Mouse (Mus musculus) adrenal gland, adult (tissue): Measurements from ENCODE around the gene Rack1.
A peak's percentile ranks its signal among the peaks of the same experiment; 100 is the strongest.
"Not testable (repeated sequence)": the region's sequence is repeated elsewhere in the genome, so short reads cannot be mapped to it uniquely, and the experiment has no call there.

ENCODE experiments used
- DNase-seq, 2 experiments: peaks; one replicate each; pipeline ENCODE4 v3.0.0; 2022 to 2023; ENCODE audit warnings: low spot score in 1 of 2; ENCODE audit not compliant: inconsistent age in 2 of 2

Gene Rack1

DNA sequence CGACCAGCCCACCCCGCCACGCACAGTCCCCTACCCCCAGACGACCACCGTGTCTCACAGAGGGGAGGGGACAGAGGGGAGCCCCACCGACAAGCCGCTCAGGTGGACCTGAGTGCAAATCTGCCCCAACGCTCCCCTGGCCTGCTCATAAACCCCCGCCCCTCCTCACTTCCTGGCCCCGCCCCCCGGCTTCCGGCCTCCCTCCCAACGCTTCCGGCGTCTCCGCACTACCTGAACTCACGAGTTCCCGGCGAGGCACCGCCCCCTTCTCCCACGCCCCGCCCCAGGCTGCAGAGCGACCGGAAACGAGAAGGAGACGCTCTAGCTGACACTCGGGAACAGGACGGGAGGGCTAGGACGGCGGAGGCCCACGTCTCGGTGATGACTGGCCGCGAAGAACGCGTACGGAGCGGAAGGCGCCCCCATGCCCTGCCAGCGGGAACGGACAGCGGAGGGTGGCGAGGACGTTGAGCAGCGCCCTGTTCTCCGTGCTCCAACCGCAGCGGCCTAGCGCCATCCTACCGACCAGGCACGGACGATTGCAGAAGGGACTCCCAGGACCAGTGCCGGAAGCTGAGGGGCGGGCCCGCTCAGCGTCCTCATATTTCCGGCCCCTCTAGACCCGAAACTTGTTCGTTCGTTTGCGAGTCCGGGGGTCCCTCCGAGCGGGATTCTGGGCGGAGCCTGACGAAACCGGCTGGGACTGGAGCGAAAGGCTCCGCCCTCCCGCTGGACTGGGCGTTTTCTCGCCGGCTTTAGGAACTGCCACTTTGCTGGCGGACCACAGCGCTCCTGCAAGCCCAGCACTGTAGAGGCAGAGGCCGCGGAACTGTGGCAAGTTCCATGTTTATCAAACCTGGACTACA is 16.9 kb downstream of the Rack1 start, which contains the start of gene Trim41:
Trim41 (minus strand) TSS at position 554 of the 866 bp plus-strand sequence.
- DNase-seq: peak; percentile 99 to 100

DNA sequence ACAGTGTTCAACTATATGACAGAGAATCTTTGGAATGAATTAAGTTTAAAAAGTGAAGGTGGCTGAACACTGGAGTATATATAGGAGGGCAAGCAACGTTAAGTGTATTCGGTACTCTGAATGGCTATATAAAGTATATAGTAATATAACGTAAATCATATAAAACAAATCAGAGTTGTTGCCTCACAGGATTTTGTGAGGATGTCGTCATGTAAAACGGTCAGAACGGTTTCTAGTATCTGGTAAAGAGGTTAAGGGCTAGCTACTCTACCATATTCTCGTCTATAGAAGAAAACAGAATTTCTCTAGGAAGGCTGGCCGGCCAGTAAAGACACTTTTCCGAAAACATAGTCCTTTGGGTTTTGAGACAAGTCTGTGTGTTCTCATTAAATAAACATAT is 17.7 kb downstream of the Rack1 start:
- DNase-seq: no peak

DNA sequence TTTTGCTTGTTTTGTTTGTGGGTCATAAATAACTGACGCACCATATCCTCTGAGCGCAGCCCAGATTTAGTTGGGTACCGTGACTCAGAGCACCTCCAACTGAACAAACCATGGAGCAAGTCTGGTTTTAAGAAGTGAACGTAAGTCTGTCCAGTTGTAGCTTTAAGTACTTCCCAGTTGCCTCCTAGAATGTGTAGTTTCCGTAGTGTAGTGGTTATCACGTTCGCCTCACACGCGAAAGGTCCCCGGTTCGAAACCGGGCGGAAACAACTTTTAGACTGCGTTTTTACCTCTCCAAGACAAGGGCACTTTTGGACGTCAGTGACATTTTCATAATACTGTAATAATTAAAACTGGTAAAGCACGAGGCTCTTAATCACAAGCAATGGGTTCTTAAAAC is 18.2 kb downstream of the Rack1 start:
- peak; percentile 85 to 98 for DNase-seq

- DNase-seq: no peak
Measured at GRCm38 (mm10) chr11:48819614-48820307, 19.6 kb downstream of the Rack1 start.

GRCm38 (mm10) chr11:48820308-48820674 is 20.2 kb downstream of the Rack1 start:
- DNase-seq: peak in 1 of 2 experiments; percentile 43

GRCm38 (mm10) chr11:48821299-48821698 is 21.2 kb downstream of the Rack1 start:
- DNase-seq: not testable (repeated sequence)

DNA sequence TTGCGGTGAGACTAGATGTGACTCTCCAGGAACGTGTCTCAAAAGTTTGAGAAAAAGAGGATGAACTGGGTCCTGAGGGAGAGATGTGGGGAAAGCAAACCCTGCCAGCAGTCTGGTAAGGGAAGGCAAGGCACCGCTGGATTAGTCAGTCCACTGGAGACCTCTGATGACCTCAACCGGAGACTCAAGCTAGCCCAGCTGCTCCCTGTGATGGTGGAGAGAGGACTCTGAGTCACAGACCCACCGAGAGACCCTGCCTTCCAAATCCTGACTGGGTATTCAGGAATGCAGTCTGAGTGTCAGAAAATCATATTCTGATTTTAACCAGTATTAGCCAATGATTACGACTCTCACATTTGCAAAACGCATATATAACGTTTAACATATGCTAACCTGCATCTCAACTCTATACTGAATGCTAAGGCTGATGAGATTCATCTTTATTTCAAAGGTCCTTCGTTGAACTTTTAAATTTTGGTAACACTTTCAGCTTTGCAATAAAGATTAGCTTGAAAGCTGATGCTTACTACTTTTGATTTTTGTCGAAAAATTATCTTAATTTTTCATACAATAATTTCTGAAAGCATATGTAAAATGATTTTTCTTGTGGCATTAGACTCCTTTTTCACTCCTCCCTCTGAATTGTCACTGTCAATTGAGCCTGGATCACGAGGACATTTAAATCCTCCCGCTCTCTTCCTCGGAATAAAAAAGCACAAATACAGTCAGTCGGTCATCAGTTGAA is 22.8 kb downstream of the Rack1 start:
- no peak for DNase-seq

DNA sequence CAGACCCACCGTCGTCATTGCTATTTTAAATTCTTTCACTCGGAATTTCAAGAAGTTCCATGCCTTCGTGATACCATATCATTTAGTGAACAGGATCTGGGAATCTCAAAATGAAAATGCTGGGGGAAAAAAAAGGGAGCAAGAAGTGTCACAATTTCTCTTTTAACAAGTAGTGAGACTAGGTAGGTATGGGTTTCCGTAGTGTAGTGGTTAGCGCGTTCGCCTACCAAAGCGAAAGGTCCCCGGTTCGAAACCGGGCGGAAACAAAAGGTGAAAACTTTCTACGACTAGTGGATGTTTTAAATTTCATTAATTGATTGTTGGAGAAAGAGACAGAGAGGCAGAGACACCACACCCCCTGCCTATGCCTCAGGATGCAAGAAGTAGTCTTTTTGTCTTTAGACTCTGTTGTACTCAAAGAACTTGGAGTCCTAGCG is 23.4 kb downstream of the Rack1 start:
- peak; percentile 63 to 92 for DNase-seq

DNA sequence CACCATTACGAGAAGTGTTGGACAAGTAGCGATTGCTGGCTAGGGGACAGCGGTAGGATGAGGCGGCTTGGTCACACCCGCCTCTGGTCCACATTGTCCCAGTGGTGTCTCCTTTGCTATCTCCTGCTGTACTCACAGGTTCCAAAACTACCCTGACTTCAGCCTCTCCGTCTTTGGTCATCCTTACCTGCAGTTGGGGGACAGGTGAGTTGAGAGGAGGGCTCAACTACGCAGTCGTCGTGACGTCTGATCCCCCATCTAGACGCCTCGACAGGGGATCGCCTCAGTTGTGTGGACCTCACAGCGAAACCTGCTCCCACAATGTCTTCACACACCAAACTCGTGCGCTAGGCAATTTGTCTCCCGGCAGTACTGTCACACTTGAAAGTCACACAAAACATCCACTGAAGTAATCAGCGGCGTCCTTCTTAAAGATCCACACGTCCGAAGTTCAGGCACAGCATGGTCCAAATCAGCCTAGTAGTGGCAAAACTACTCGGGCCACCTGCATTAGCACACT is 24.2 kb downstream of the Rack1 start:
- peak in 1 of 2 experiments; percentile 62 for DNase-seq

DNA sequence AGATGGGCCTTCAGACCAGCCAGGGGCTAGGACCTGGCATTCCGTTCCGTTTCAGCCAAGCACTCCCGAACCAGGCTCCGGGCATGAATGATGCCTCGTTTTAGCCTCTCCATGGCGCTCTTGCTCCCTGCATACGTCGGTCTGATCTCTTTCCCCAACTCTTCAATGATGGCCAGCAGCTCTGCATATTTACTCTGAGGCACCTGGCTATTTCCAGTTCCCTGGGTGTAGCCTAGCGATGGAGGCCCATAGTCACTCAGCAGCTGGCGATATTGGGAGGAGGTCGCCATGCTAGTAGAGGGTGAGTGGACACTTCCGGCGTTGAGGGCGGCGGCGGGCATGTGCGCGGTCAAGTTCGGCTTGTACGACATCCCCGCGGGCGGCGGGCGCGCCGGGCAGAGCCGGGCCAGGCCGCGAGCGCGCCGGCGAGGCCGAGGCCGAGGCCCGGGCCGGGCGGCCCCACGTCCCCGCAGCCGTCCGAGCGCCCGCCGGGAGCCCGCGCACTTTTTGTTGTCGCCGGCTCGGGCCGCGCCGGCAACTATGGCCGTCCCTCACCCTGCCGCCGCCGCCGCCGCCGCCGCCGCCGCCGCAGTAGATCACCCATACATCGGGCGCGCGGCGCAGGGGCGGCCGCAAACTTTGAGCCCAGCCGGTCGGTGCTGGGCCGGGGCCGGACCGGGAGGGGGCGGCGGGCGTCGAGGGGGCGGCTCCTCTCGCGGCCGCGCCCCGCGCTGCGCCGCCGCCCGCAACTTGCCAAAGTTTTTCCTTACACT is 26.0 kb downstream of the Rack1 start, which contains the start of the genes Trim7 and Gm12184:
Trim7 (plus strand) TSS at position 162 of the 773 bp plus-strand sequence.
Gm12184 (minus strand) TSS at position 677 of the 773 bp plus-strand sequence.
- peak; percentile 53 to 86 for DNase-seq

DNA sequence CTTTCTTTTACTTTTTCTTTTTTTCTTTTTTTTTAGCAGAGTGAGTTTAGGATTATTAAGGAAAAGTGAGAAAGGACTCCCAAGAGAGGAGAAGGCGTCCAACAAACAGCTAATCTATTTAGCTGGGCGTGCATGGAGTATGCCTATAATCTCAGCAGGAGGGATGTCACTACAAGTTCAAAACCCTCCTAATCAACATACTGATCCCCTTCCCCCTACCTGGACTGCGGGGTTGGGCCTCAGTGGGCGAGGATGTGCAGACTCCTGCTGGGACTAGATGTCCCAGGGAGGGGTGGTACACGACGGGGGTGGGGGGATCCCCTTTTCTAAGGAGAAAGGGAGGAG is 26.6 kb downstream of the Rack1 start:
- peak in 1 of 2 experiments; percentile 62 for DNase-seq

DNA sequence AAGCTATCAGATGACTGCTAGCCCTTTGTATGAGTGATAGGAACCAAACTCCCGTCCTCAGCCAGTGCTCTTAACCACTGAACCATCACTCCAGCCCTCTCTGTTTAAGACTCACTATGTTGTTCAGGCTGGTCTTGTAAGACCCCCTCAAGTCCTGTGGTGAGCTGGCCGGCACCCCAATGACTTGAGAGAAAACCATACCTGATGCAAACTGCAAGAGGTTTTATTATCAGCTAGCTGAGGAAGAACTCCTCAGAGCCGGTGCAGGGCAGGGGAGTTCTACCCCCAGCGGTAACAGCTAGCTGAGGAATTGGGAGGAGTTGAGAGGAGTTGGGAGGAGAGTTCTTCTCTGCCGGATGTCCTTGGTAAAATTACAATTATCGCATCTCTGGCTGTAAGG is 27.8 kb downstream of the Rack1 start:
- no peak for DNase-seq

- no peak for DNase-seq
Measured at GRCm38 (mm10) chr11:48830279-48830678, 30.1 kb downstream of the Rack1 start.

GRCm38 (mm10) chr11:48831273-48831672 is 31.1 kb downstream of the Rack1 start:
- no peak for DNase-seq

- DNase-seq: no peak
Measured at GRCm38 (mm10) chr11:48833078-48833730, 33.1 kb downstream of the Rack1 start.

GRCm38 (mm10) chr11:48833731-48834639 is 33.9 kb downstream of the Rack1 start:
- peak; percentile 92 to 99 for DNase-seq

- DNase-seq: peak in 1 of 2 experiments; percentile 57
Measured at GRCm38 (mm10) chr11:48835923-48836322, 35.8 kb downstream of the Rack1 start.

DNA sequence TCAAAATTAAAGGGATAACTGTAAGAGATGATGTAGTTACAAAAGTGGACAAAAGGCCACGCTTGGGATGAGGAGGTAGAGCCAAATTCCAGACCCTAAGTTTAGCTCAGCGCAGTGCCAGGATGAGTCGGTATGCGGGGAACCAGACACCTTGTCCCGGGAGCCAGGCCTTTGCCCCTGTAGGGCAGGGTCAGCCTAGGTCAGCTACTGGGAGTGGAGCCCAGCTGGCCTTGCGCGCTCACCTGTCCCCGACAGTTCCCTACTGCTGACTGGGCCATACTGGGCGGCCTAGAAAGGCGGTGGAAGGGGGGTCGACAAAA is 36.8 kb downstream of the Rack1 start:
- no peak for DNase-seq
